Mouse (Mus musculus): ENCODE measurements around the gene Xntrpc.
A peak's percentile ranks its signal among the peaks of the same experiment; 100 is the strongest.

DNA sequence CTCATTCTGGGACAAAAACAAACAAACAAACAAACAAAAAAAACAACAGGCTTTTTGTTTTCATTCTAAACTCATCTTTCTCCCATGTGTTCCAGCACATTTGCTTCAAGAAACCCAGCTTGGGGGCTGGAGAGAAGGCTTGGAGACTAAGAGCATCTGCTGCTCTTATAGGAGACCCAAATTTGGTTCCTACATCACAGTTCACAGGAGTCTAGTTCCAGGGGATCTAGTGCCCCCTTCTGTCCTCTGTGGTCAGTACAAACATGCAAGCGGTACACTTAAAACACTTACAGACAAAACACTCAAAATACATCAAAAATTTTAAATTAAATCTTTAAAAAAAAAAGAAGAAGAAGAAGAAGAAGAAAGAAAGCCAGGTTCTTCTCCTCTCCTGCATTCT is 30.6 kb upstream of the Xntrpc start:
- TF ChIP-seq CTCF (IDR thresholded peaks at IDR 0.05; ENCODE audit: extremely low read depth, insufficient read depth, low read length) = peak; percentile 18; the same call in 1 of the 2 replicates
- TF ChIP-seq POLR2A (IDR thresholded peaks at IDR 0.05; ENCODE audit: extremely low read depth, insufficient read depth, low read length) = no peak
